Mouse (Mus musculus) layer of hippocampus, adult 6 months (tissue): Measurements from ENCODE around the gene Gpr65. TPM values are rescaled to one million over a fixed set of nuclear protein-coding genes. Genes with fewer than 3 reads are reported as not detected.

Experiments
- long read RNA-seq, 2 experiments: library from polyadenylated mRNA; unstranded; transcript quantifications; one replicate each; pipeline ENCODE4 v2.0.0; 2019 to 2020
- polyA plus RNA-seq: library from polyadenylated mRNA; unstranded; fragments of <200 nt; fragmentation: Nextera tagmentation; gene quantifications from 2 replicates; pipeline ENCODE4 v1.2.3, GENCODE M21; 2021

Gene Gpr65
- polyA plus RNA-seq = 0.06 and 0.28 TPM in 2 replicates
- long read RNA-seq, experiment 1 = 0 reads
- long read RNA-seq, experiment 2 = 0 reads

DNA sequence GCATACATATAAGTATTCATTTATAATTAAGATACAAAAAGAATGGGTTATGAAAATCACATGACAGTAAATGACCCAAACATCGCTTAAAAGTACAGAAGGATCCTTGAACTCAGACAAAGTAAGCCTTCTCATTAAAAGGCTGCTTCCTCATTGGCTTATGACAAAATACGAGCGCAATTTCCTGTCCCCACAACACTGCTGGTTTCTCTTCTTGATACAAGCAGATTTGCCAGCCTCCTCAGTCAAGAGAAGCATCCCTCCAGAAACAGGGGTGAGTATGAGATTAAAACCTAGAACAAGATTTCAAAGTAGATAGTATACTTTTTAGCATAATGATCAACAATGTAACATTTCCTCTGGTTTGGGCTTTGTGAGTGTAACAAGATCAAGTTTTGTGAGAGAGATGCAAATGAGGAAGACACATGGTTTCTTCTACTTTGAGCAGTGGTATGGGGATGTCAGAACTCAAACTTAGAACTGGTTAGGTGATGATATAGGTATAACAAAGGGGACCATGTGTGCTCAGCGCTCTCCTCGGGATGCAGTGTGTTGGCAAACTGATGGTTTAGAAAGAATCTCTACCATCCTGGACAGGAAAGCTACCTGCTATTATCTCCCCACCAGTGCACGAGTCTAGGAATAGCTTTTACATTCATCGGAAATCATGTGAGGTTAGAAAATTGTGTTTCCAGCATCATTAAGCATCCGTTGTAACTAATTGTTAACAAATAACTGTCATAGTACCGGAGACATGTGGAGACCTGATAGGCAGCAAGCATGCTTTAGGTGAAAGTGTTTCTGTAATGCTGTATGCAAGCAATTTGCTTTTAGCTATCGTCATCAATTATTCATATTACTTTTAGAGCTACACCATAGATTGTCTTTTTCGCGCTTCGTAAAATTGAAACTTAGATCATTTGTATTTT lies at the start of gene Gpr65:
TSS of gene Gpr65 (plus strand) at position 195 of the 929 bp plus-strand sequence.

DNA sequence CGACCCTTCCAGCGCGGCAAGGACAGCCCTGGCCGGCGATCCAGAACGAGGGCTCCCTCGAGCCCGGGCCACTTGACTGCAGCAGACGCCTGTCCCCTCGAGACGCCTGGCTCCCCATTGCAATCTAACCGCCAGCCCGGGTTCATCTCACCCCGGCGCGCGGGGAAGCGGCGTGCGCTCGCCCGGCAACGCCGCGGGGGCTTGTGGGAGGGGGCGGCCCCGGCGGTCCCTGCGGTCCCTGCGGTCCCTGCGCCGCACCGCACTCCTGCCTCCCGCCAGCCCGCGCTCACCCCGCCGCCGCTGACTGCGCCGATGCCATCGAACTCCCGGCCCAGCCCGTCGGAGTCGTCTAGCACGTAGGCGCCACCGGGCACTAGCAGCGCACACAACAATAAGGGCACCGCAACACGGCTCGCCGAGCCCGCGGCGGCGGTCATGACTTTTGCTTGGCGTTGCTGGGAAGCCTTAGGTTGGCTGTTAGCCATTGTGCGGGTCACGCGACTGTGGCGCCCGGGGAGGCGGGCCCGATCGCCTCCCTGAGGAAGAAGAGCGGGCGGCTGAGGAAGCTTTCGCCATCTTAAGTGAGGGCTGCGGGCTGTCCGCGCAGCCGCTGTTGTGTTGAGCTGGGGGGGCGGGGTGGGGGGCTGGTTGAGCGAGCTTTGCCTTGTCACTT lies 9.5 kb upstream of the Gpr65 start, which contains the start of gene Galc:
TSS of gene Galc (minus strand) at position 615 of the 673 bp plus-strand sequence.

Other genes starting within 250 kb of the Gpr65 start
- 1.7 and 2.0 TPM in 2 replicates for gene Galc, start 9.2 kb upstream of the Gpr65 start, polyA plus RNA-seq